Mouse (Mus musculus) brain, embryonic 14.5 days (tissue): ENCODE measurements at regions not wholly inside any gene's neighbourhood (a gene's known extent, or its start where the extent isn't known, plus 50 kb on each side); places are given as distances from the start of the nearest gene placed in this dataset.

Experiments used
- CTCF ChIP-seq: fragments of 200-500 bp; IDR thresholded peaks from 2 replicates; pipeline ENCODE4 v1.5.1; 2012; ENCODE audit warnings: inconsistent platforms, mild to moderate bottlenecking, moderate library complexity, borderline replicate concordance; ENCODE audit not compliant: insufficient read depth, insufficient read length; ENCODE audit errors: extremely low read depth
- POLR2A ChIP-seq: fragments of 200-500 bp; IDR thresholded peaks from 2 replicates; pipeline ENCODE4 v1.6.1; 2012; ENCODE audit warnings: mild to moderate bottlenecking, inconsistent platforms, borderline replicate concordance; ENCODE audit not compliant: poor library complexity, insufficient read depth, insufficient read length, severe bottlenecking; ENCODE audit errors: extremely low read depth

- TF ChIP-seq POLR2A: no peak
- no peak for TF ChIP-seq CTCF
These were observed 91.9 kb downstream of the Zfp36l2 start for GRCm38 (mm10) chr17:84095829-84096228.
